Mouse (Mus musculus) thymus, adult 2 months (tissue): ENCODE measurements around the gene Brd3os.

Experiments
- CTCF ChIP-seq: fragments of 200-500 bp; IDR thresholded peaks from 2 replicates; pipeline ENCODE4 v1.5.1; 2012; ENCODE audit warnings: mild to moderate bottlenecking, control low read depth, low read length, moderate library complexity, borderline replicate concordance; ENCODE audit not compliant: control insufficient read depth, poor library complexity, insufficient read depth; ENCODE audit errors: extremely low read depth
- POLR2A ChIP-seq: fragments of 200-500 bp; IDR thresholded peaks from 2 replicates; pipeline ENCODE4 v1.6.1; 2012; ENCODE audit warnings: mild to moderate bottlenecking, low read length, control low read depth, moderate library complexity; ENCODE audit not compliant: control insufficient read depth, poor library complexity, insufficient read depth; ENCODE audit errors: extremely low read depth

DNA sequence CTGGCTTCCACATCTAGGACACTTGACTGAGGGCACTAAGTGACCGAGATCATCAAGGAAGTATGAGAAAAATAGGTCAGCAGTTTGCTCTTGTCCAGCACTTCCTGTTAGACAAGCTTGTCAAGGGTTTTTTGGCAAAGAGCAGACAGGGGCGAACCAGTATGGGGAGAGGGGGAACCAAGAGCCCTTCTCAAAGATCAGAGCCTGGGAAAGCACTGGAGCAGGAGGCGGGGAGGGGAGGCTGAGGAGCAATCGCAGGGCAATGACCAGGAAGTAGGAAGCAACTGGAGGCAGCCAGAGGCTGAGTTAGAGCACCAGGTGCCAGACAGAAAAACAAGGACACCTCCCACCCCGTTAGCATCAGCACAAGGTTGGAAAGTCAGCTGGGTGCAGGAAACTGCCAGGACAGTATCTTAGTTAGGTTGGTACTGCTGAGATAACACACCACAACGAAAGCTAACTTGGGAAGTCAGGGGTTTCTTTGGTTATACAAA, 23.5 kb upstream of the Brd3os start:
- TF ChIP-seq POLR2A (no peak), CTCF (no peak)
